Mouse (Mus musculus) liver, postnatal 0 days (tissue): ENCODE data around the gene Prkacb. TPM values are rescaled to one million over a fixed set of nuclear protein-coding genes. Genes with fewer than 3 reads are reported as not detected.
"Not testable (repeated sequence)": the region's sequence is repeated elsewhere in the genome, so short reads cannot be mapped to it uniquely, and the experiment has no call there.

Experiments
- ATAC-seq: fragments of 200-750 bp; cut with Nextera tagmentation; 2 replicates; pipeline ENCODE4 v1.8.0; 2017; ENCODE audit warnings: mild to moderate bottlenecking, moderate library complexity
- DNase-seq: peaks from one replicate; pipeline ENCODE4 v3.0.0-alpha.2; 2016
- H3K27ac ChIP-seq: fragments of 300-500 bp; sonication (generic); 2 replicates; pipeline ENCODE4 v1.5.1; 2014; ENCODE audit warnings: antibody characterized with exemption, moderate library complexity, mild to moderate bottlenecking, low read depth
- H3K27me3 ChIP-seq: fragments of 300-500 bp; sonication (generic); 2 replicates; pipeline ENCODE4 v1.6.1; 2014; ENCODE audit warnings: low read length, control low read depth, mixed read lengths; ENCODE audit not compliant: insufficient read depth
- H3K36me3 ChIP-seq: fragments of 300-500 bp; sonication (generic); replicated peaks from 2 replicates; pipeline ENCODE4 v1.6.1; 2014; ENCODE audit warnings: mild to moderate bottlenecking, control low read depth, low read length, moderate library complexity, mixed read lengths; ENCODE audit not compliant: insufficient read depth
- H3K4me1 ChIP-seq: fragments of 300-500 bp; sonication (generic); 2 replicates; pipeline ENCODE4 v1.6.1; 2014; ENCODE audit warnings: antibody characterized with exemption, mild to moderate bottlenecking, control low read depth; ENCODE audit not compliant: insufficient read depth
- H3K4me2 ChIP-seq: fragments of 300-500 bp; sonication (generic); 2 replicates; pipeline ENCODE4 v1.6.1; 2014; ENCODE audit warnings: low read depth, mild to moderate bottlenecking, low read length, moderate library complexity, mixed read lengths
- H3K4me3 ChIP-seq: fragments of 300-500 bp; sonication (generic); 2 replicates; pipeline ENCODE4 v1.5.1; 2014; ENCODE audit warnings: low read depth, low read length
- H3K9ac ChIP-seq: fragments of 300-500 bp; sonication (generic); replicated peaks from 2 replicates; pipeline ENCODE4 v1.6.1; 2014; ENCODE audit warnings: mild to moderate bottlenecking, moderate library complexity
- H3K9me3 ChIP-seq: fragments of 300-500 bp; sonication (generic); 2 replicates; pipeline ENCODE4 v1.6.1; 2016; ENCODE audit warnings: mild to moderate bottlenecking, control low read depth, low read length, mixed read lengths
- CTCF ChIP-seq: sonication (generic); IDR thresholded peaks from 2 replicates; pipeline ENCODE4 v1.5.1; 2016; ENCODE audit warnings: antibody characterized with exemption, low read depth
- EP300 ChIP-seq: IDR thresholded peaks from 2 replicates; pipeline ENCODE4 v1.6.1; 2016; ENCODE audit warnings: antibody characterized with exemption, low read depth, mild to moderate bottlenecking
- WGBS: fragments of 180-500 bp; shearing (Covaris S2); extraction: QIAGEN DNeasy Blood & Tissue Kit; methylation state at CpG from one replicate; pipeline ENCODE4 v1.1.7; 2014; ENCODE audit not compliant: insufficient replicate concordance; 5-methylcytosine and 5-hydroxymethylcytosine counted together
- polyA plus RNA-seq: library from polyadenylated mRNA; unstranded; fragments of >200 nt; fragmentation: Nextera tagmentation; extraction: Ambion mirVana; gene quantifications from 2 replicates; pipeline ENCODE4 v1.2.1, GENCODE M21; 2015

Gene Prkacb
- polyA plus RNA-seq, 1 experiment from 2014 or later: 15.4 TPM

GRCm38 (mm10) chr3:146741564-146742202, 71.1 kb downstream of the Prkacb start:
- no peak for TF ChIP-seq EP300
- no peak for TF ChIP-seq CTCF
- Histone ChIP-seq H3K27ac (no peak overlapping the region), H3K27me3 (no peaks in the 10 kb centered on the region), H3K4me1 (no peaks in the 10 kb centered on the region), H3K4me2 (no peak overlapping the region), H3K36me3 (peaks cover 13% of the 10 kb centered on the region), H3K4me3 (no peak overlapping the region), H3K9ac (no peak overlapping the region), H3K9me3 (no peaks in the 10 kb centered on the region)
- no peak for DNase-seq
- ATAC-seq: no peak
- 86% methylated on average over 4 of the region's 4 CpGs for whole genome bisulfite sequencing

GRCm38 (mm10) chr3:146741158-146741557, 71.6 kb downstream of the Prkacb start:
- 64% methylated on average over 5 of the region's 5 CpGs for WGBS
- Histone ChIP-seq H3K27me3 (no peaks in the 10 kb centered on the region), H3K4me2 (no peak overlapping the region), H3K4me1 (no peaks in the 10 kb centered on the region), H3K9ac (no peak overlapping the region), H3K4me3 (no peak overlapping the region), H3K9me3 (no peaks in the 10 kb centered on the region), H3K27ac (no peak overlapping the region), H3K36me3 (peaks cover 12% of the 10 kb centered on the region)
- no peak for DNase-seq
- TF ChIP-seq CTCF: no peak
- TF ChIP-seq EP300: peak; percentile 61; the same call in 1 of the 2 replicates
- ATAC-seq: peak; percentile 68

GRCm38 (mm10) chr3:146736186-146736585, 76.6 kb downstream of the Prkacb start:
- not testable (repeated sequence) for H3K9ac ChIP-seq, DNase-seq, H3K4me1 ChIP-seq, H3K27ac ChIP-seq, ATAC-seq, H3K27me3 ChIP-seq, H3K4me2 ChIP-seq, H3K4me3 ChIP-seq, H3K9me3 ChIP-seq
- WGBS: 64% methylated on average over 6 of the region's 6 CpGs
- H3K36me3 ChIP-seq: peaks cover 15% of the 10 kb centered on the region

DNA sequence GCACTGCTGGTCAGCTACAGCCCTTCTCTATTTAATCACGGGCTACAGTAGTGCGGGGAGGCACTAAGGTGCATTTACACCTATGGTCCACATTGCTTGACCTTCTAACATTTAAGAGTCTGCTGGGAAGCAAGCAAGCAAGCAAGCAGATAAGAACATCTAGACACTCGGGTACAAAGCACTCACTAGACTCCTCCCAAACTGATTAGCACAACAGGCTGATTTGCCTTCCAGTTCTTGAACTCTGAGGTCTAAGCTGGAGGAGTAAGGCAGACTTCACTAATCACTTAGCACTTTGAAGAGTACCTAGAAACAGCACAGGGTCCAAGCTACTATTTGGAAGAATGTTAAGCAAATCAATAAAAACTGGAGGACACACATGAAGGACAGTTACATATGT, 77.1 kb downstream of the Prkacb start:
- no peak for ATAC-seq
- H3K9me3 ChIP-seq: no peaks in the 10 kb centered on the region
- no peak overlapping the region for H3K9ac ChIP-seq
- DNase-seq: no peak
- H3K4me3 ChIP-seq: no peak overlapping the region
- no peaks in the 10 kb centered on the region for H3K4me1 ChIP-seq
- H3K27ac ChIP-seq: no peak overlapping the region
- 63% methylated on average over 3 of the region's 3 CpGs for WGBS
- peaks cover 18% of the 10 kb centered on the region for H3K36me3 ChIP-seq
- no peak overlapping the region for H3K4me2 ChIP-seq
- no peaks in the 10 kb centered on the region for H3K27me3 ChIP-seq
- TF ChIP-seq CTCF (no peak), EP300 (no peak)

DNA sequence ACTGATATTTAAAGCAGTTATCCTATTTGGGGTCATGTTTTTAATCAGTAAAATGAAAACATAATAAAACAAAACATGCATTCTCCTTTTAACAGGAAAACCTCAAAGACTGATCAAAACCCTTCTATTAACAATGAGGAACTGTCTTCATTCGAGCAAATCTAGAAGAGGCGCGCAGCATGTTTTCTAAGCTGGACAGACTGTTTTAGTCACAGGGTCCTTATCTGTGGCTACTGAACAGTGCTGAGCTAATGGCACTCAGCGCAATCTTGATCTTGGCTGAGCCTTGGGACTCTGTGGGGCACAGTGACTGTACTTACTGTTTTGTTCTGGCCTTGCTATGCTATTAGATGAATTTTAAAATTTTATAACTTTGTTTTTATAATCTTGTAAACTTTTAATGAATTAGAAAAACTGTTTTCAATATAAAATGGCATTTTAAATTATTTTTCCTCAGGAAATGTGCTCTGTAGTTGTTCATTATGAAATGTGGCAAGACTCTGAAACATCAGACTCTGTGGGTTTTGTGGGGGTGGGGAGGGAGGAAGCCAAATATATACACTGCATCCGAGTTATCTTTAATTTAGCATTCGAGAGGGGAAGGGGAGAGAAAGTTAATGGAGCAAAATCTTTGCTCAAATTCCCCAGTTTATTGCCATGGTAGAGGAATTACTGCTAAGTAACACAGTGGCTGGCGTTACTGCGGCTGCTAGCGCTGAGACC, 77.7 kb downstream of the Prkacb start:
- Histone ChIP-seq H3K4me3 (no peak overlapping the region), H3K4me1 (no peaks in the 10 kb centered on the region), H3K27ac (no peak overlapping the region), H3K4me2 (no peak overlapping the region), H3K36me3 (peaks cover 18% of the 10 kb centered on the region), H3K9ac (no peak overlapping the region), H3K27me3 (no peaks in the 10 kb centered on the region), H3K9me3 (no peaks in the 10 kb centered on the region)
- DNase-seq (no peak), ATAC-seq (no peak; the same call in 1 of the 2 replicates)
- TF ChIP-seq CTCF (no peak), EP300 (no peak)
- WGBS: 49% methylated on average over 9 of the region's 9 CpGs

DNA sequence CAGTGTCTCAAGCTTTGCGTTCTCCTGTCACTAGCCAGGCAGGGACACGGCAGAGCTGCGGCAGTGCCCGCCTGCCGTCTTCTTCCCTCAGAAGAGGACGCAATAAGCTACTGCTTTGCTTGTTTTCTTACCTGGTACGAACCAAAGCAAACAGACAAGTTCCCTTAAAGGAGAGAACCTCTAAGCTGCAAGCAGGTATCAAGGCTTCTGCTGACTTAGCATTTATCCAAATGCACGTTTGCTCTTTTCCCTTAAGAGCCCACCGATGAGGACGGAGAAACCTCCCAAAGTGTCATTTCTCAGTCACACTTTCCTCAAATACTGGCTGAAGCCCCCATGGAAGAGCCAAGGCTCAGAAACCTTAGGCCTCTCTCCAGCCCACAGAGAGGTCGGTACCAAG, 81.3 kb downstream of the Prkacb start:
- Histone ChIP-seq H3K9ac (no peak overlapping the region), H3K36me3 (peaks cover 26% of the 10 kb centered on the region), H3K4me3 (no peak overlapping the region), H3K27ac (no peak overlapping the region), H3K4me1 (no peaks in the 10 kb centered on the region), H3K27me3 (no peaks in the 10 kb centered on the region), H3K4me2 (no peak overlapping the region), H3K9me3 (no peaks in the 10 kb centered on the region)
- no peak for TF ChIP-seq CTCF
- no peak for TF ChIP-seq EP300
- no peak for ATAC-seq
- no peak for DNase-seq
- whole genome bisulfite sequencing: 82% methylated on average over 11 of the region's 11 CpGs
